Mouse (Mus musculus) central nervous system, embryonic 11.5 days (tissue): ENCODE measurements around the gene Dus1l. TPM values are rescaled to one million over a fixed set of nuclear protein-coding genes. Genes with fewer than 3 reads are reported as not detected.

Experiments used
- polyA plus RNA-seq: library from polyadenylated mRNA; depleted of rRNA; stranded (reverse); fragments of >200 nt; gene quantifications from 2 replicates; pipeline ENCODE4 v1.2.3, GENCODE M21; 2012; rRNA removed

Dus1l gene
- 52.1 and 79.3 TPM in 2 replicates for polyA plus RNA-seq

GRCm38 (mm10) chr11:120795756-120796613 is at the start of gene Dus1l:
TSS of gene Dus1l (minus strand) at chr11:120796403.

GRCm38 (mm10) chr11:120823956-120824786 is 28.0 kb upstream of the Dus1l start, which contains the start of gene Fasn:
TSS of gene Fasn (minus strand) at chr11:120824547.

GRCm38 (mm10) chr11:120784064-120784791 is 12.0 kb downstream of the Dus1l start, which contains the start of the genes Rfng and Gps1:
TSS of gene Rfng (minus strand) at chr11:120784207.
TSS of gene Gps1 (plus strand) at chr11:120784272.

GRCm38 (mm10) chr11:120762672-120763041 is 33.5 kb downstream of the Dus1l start, which contains the start of gene Hmga1b:
TSS of gene Hmga1b (plus strand) at chr11:120762794.

Other genes starting within 250 kb of the Dus1l start
- gene Mcrip1, start 246.7 kb downstream of the Dus1l start, polyA plus RNA-seq: 164 and 177 TPM in 2 replicates
- not detected in 2 replicates for gene Ppp1r27, start 245.3 kb downstream of the Dus1l start, polyA plus RNA-seq
- gene P4hb, start 223.2 kb downstream of the Dus1l start, polyA plus RNA-seq: 365 and 391 TPM in 2 replicates
- 303 and 501 TPM in 2 replicates for gene Arhgdia, start 214.8 kb downstream of the Dus1l start, polyA plus RNA-seq
- 300 and 546 TPM in 2 replicates for gene Alyref, start 198.0 kb downstream of the Dus1l start, polyA plus RNA-seq
- gene Anapc11, start 198.0 kb downstream of the Dus1l start, polyA plus RNA-seq: 138 and 143 TPM in 2 replicates
- 1.4 TPM in 2 replicates for gene Npb, start 187.9 kb downstream of the Dus1l start, polyA plus RNA-seq
- 132 and 188 TPM in 2 replicates for gene Pcyt2, start 178.5 kb downstream of the Dus1l start, polyA plus RNA-seq
- 44.4 and 107 TPM in 2 replicates for gene Sirt7, start 171.2 kb downstream of the Dus1l start, polyA plus RNA-seq
- 42.7 and 60.6 TPM in 2 replicates for gene Mafg, start 162.8 kb downstream of the Dus1l start, polyA plus RNA-seq
- 13.8 and 25.2 TPM in 2 replicates for gene Pycr1, start 152.6 kb downstream of the Dus1l start, polyA plus RNA-seq
- gene Myadml2, start 148.2 kb downstream of the Dus1l start, polyA plus RNA-seq: 0.08 and 0.26 TPM in 2 replicates
- 2.2 and 5.1 TPM in 2 replicates for gene Notum, start 135.2 kb downstream of the Dus1l start, polyA plus RNA-seq
- gene Aspscr1, start 123.4 kb downstream of the Dus1l start, polyA plus RNA-seq: 69.8 and 105 TPM in 2 replicates
- gene Cenpx, start 82.7 kb downstream of the Dus1l start, polyA plus RNA-seq: 49.4 and 73.3 TPM in 2 replicates
- gene Lrrc45, start 82.5 kb downstream of the Dus1l start, polyA plus RNA-seq: 68.5 and 84.3 TPM in 2 replicates
- gene Rac3, start 74.9 kb downstream of the Dus1l start, polyA plus RNA-seq: 63.0 and 69.7 TPM in 2 replicates
- 11.3 and 14.7 TPM in 2 replicates for gene Dcxr, start 69.1 kb downstream of the Dus1l start, polyA plus RNA-seq
- gene Cbr2, start 64.3 kb downstream of the Dus1l start, polyA plus RNA-seq: 0.55 and 2.0 TPM in 2 replicates
- 3.8 and 8.8 TPM in 2 replicates for gene Hmga1b, start 33.6 kb downstream of the Dus1l start, polyA plus RNA-seq
- 41.7 and 45.5 TPM in 2 replicates for gene Rfng, start 12.2 kb downstream of the Dus1l start, polyA plus RNA-seq
- gene Gps1, start 12.1 kb downstream of the Dus1l start, polyA plus RNA-seq: 169 and 233 TPM in 2 replicates
- gene Fasn, start 28.1 kb upstream of the Dus1l start, polyA plus RNA-seq: 227 and 256 TPM in 2 replicates
- 6.2 and 6.9 TPM in 2 replicates for gene Ccdc57, start 136.5 kb upstream of the Dus1l start, polyA plus RNA-seq
- gene Slc16a3, start 152.1 kb upstream of the Dus1l start, polyA plus RNA-seq: 41.4 and 41.9 TPM in 2 replicates
- 140 and 150 TPM in 2 replicates for gene Csnk1d, start 194.9 kb upstream of the Dus1l start, polyA plus RNA-seq
- gene Cd7, start 243.0 kb upstream of the Dus1l start, polyA plus RNA-seq: 0.10 TPM in 1 of 2 replicates, not detected in the other